Mouse (Mus musculus): ENCODE measurements around the gene Nemp2. TPM values are rescaled to one million over a fixed set of nuclear protein-coding genes. Genes with fewer than 3 reads are reported as not detected.

Nemp2 gene
- total RNA-seq (2021) = 1 to 10 TPM; 3.3 to 5.3 TPM

DNA sequence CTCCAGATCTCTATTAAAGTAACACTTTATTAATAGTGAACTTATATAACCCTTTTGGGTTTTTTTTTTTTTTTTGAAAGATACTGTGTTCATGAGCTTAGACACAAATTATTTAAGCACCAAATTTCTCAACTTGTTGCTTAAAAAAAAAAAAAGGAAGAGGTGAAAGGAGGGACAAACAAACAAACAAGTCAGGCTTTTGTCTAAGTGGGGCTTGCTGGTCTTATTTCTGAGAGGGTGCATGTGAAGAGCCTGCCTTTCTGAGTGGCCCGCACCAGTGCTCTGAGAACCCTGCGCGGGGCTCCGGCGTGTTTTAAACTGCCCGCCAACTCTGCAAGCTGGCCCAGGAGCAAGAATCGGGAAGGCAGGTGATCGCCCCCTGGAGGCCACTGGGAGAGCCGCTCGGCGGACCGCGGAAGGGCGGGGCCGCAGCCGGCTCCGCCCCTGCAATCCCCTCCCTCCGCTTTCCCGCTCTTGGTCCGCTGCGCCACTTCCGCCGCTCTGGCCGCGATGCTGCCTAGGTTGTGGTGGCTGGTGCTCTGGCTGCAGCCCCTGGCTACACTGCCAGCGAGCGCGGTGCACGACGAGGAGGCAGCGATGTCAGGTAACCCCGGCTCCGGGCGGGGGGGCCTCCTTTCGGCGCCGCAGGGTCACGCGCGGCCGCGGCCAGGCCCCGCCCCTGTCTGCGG lies at the start of gene Nemp2:
Gene Nemp2 (plus strand): TSS at position 456 of the 689 bp plus-strand sequence.
- peak; percentile 91 to 93 for DNase-seq (ENCODE audit: low spot score in 2 of 2)
- intact Hi-C loops (cut with DNase I) = loop anchor here (5.0 to 10.0 kb wide), 3 partner anchors 133 to 486 kb away; no protein-coding TSS in a partner anchor

GRCm38 (mm10) chr1:52581744-52582143 lies 48.8 kb upstream of the Nemp2 start:
- DNase-seq (ENCODE audit: low spot score in 2 of 2) = no peak
- intact Hi-C loops (cut with DNase I) = loop anchor here (5.0 kb wide), 1 partner anchor 44 kb away; no protein-coding TSS in a partner anchor

DNA sequence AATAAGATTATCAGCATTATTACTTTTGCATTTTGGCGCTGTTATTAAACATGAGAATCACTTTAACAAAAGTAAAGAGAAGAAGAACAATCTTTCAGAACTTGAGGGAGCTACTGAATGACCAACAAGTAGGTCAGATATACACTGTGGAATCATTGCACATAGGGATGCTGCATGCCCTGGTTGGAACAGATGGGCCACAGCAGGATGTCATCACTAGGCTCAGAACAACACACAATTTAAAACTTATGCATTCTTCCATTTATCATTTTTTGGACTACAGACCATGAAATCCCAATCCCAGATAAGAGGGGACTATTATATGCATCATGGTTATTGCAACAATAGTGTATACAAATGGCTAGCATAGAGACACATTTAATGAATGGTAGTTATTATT lies 47.6 kb upstream of the Nemp2 start:
- intact Hi-C loops (cut with DNase I) = loop anchor here (5.0 kb wide), 1 partner anchor 46 kb away; no protein-coding TSS in a partner anchor
- no peak for DNase-seq (ENCODE audit: low spot score in 2 of 2)

- DNase-seq (ENCODE audit: low spot score in 2 of 2) = peak; percentile 73 to 77
- intact Hi-C loops (cut with DNase I) = loop anchor here (5.0 kb wide), 1 partner anchor 95 kb away; the partner anchor contains the start of gene Nab1
These were observed 33.4 kb upstream of the Nemp2 start for GRCm38 (mm10) chr1:52596982-52597646.

DNA sequence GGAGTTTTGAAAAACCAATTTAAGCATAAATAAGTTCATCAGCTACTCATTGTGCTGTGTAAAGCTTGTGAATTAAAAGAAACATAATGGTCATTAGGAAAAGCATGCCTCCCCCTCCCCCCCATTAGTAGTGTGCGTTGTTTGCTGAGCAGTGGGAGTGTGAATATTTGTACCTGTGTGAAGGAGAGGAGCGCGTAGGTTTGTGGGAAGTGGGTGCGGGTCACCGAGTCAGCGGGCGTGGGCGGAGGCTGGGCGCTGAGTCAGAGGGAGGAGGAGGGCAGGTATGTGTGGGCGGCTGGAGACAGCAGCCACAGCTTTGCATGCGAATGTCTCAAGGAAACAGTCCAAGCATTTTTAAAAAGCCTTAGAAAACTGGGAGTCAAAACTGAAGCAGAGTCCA lies 32.7 kb upstream of the Nemp2 start:
- DNase-seq (ENCODE audit: low spot score in 2 of 2) = peak; percentile 64 to 71
- intact Hi-C loops (cut with DNase I) = loop anchor here (5.0 kb wide), 1 partner anchor 95 kb away; the partner anchor contains the start of gene Nab1

- intact Hi-C loops (cut with DNase I) = loop anchor here (5.0 kb wide), 1 partner anchor 96 kb away; the partner anchor contains the start of gene Nab1
- no peak for DNase-seq (ENCODE audit: low spot score in 2 of 2)
These were observed 32.1 kb upstream of the Nemp2 start for GRCm38 (mm10) chr1:52598361-52598760.

DNA sequence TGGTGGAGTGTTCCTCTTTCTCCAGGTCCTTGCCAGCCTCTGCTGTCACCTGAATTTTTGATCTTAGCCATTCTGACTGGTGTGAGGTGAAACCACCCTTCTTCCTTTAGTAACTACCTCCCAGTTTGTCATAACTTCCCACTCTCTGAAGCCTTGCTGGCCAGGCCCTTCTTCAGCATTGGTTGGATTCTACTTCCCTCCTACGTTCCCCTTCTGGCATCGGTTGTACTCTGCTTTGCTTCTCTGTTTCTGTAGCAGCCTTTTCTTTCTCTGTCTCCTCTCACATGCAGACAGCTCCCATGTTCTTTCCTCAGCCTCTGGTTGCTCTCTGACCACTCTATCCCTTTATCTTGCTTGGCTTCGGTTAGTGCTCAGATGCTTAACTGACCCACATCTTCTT lies 29.0 kb upstream of the Nemp2 start:
- peak in 1 of 2 experiments; percentile 6 for DNase-seq (ENCODE audit: low spot score in 2 of 2)
- intact Hi-C loops (cut with DNase I) = no loop called here

GRCm38 (mm10) chr1:52607700-52608099 lies 22.8 kb upstream of the Nemp2 start:
- intact Hi-C loops (cut with DNase I) = no loop called here
- no peak for DNase-seq (ENCODE audit: low spot score in 2 of 2)

- DNase-seq (ENCODE audit: low spot score in 2 of 2) = no peak
These were observed 22.0 kb upstream of the Nemp2 start for GRCm38 (mm10) chr1:52608486-52608885.

GRCm38 (mm10) chr1:52618217-52618616 lies 12.3 kb upstream of the Nemp2 start:
- DNase-seq (ENCODE audit: low spot score in 2 of 2) = no peak
- intact Hi-C loops (cut with DNase I) = no loop called here

More at GRCm38 (mm10) chr1:52608486-52608885, 22.0 kb upstream of the Nemp2 start:
- intact Hi-C loops (cut with DNase I) = no loop called here

DNA sequence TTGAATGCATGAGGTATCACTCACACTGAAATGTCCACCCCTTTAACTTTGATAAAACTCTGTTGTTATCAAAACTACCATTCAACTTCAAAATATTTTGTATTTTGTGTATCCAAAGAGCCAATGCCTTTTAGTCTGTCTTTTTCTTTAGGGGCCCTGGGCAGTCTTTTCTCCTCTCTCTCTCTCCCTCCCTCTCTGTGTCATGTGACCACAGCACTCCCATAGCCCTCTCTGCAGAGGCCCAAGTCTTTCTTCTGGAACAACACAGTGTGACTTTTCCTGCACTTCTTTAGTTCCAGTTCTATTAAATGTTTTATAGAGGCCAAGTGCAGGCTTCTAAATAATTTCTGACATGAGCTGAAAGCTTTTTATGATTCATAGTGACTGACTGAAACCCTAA lies 10.1 kb upstream of the Nemp2 start:
- no peak for DNase-seq (ENCODE audit: low spot score in 2 of 2)
- intact Hi-C loops (cut with DNase I) = no loop called here

DNA sequence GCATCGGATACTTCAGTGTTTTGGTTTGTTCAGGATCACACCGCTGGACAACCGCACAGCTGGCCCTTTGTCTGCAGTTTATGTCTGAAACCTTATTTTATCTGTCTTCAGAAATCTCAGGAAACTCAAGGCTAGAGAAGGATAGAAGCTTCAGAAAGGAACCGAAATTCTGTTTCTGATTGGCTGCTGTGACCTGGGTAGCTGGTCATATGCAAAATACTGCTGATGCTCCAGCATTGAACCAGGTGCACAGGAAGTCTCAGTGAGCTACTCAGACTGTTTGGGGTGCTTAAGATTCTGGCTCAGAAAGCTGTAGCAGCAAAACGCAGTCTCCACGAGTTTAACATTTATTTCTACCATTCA lies 415 bp downstream of the Nemp2 start:
- intact Hi-C loops (cut with DNase I) = loop anchor here (5.0 to 10.0 kb wide), 3 partner anchors 134 to 486 kb away; no protein-coding TSS in a partner anchor
- no peak for DNase-seq (ENCODE audit: low spot score in 2 of 2)

- no peak for DNase-seq (ENCODE audit: low spot score in 2 of 2)
- intact Hi-C loops (cut with DNase I) = loop anchor here (5.0 to 10.0 kb wide), 3 partner anchors 134 to 487 kb away; no protein-coding TSS in a partner anchor
These were observed 1.1 kb downstream of the Nemp2 start for GRCm38 (mm10) chr1:52631570-52631969.

GRCm38 (mm10) chr1:52634251-52634650 lies 3.7 kb downstream of the Nemp2 start:
- intact Hi-C loops (cut with DNase I) = loop anchor here (5.0 to 10.0 kb wide), 3 partner anchors 137 to 489 kb away; no protein-coding TSS in a partner anchor
- DNase-seq (ENCODE audit: low spot score in 2 of 2) = no peak

GRCm38 (mm10) chr1:52635932-52636331 lies 5.4 kb downstream of the Nemp2 start:
- DNase-seq (ENCODE audit: low spot score in 2 of 2) = no peak
- intact Hi-C loops (cut with DNase I) = loop anchor here (10.0 kb wide), 1 partner anchor 491 kb away; no protein-coding TSS in a partner anchor

GRCm38 (mm10) chr1:52638101-52638500 lies 7.6 kb downstream of the Nemp2 start:
- DNase-seq (ENCODE audit: low spot score in 2 of 2) = no peak
- intact Hi-C loops (cut with DNase I) = loop anchor here (10.0 kb wide), 1 partner anchor 493 kb away; no protein-coding TSS in a partner anchor

DNA sequence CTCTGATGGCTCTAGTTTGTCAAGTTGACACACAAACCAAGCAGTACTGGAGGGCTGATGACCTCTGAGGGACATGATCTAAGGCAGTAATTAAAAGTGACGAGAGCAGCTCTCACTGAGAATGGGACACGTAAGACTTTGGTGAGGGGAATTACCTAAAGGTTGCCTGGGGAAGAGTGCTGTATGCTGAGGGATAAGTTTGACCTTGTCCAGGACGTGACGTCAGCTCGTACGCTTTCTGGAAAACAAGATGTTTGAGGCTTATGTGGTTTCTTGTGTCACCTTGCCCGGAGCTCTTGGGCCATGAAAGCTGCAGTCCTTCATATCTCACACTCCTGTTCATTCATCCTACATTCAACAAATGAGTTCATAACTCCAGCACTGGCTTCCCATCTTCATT lies 8.6 kb downstream of the Nemp2 start:
- DNase-seq (ENCODE audit: low spot score in 2 of 2) = no peak
- intact Hi-C loops (cut with DNase I) = loop anchor here (10.0 kb wide), 1 partner anchor 494 kb away; no protein-coding TSS in a partner anchor

DNA sequence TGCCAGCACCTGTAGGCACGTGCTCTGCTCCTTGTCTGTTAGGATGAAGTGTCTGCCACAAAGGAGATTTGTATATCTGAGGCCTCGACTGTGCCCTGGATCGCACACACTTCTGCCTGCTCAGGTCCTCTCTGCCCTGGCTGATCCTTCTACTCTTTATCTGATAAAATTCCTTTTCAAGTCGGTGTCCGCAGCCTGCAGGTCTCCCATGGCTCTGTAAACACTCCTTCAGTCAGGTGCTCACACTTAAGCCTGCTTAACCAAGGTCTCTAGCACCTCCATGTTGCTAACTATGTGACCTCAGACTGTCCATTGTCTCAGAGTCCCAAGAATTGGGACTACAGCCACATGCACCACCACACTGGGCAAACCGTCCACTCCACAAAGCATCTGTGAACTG lies 9.8 kb downstream of the Nemp2 start:
- intact Hi-C loops (cut with DNase I) = loop anchor here (10.0 kb wide), 2 partner anchors 315 to 395 kb away; no protein-coding TSS in a partner anchor

DNA sequence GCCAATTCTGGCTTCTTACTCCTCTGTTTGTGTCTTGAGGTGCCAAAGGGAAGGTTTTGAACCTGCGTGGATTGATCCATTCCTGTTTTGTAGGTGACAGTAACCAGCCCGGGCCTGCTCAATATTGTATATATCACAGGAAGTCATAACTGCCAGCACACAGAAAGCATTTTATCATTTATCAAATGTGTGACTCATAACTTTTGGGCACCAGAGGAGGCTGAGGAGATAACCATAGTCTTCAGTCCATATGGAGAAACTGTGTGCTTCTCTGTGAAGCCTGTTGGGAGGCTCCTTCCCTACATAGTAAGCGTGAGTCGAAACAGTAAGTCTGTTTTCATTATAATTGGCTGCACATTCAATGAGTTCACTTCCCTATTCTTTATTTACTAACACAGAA lies 10.2 kb downstream of the Nemp2 start:
- intact Hi-C loops (cut with DNase I) = loop anchor here (10.0 kb wide), 2 partner anchors 314 to 394 kb away; no protein-coding TSS in a partner anchor
- no peak for DNase-seq (ENCODE audit: low spot score in 2 of 2)

More for the DNA sequence above, 9.8 kb downstream of the Nemp2 start:
- no peak for DNase-seq (ENCODE audit: low spot score in 2 of 2)

All from left cerebral cortex, postnatal 36 days (tissue).